Mouse (Mus musculus): Measurements from ENCODE around the gene Agbl5.
A peak's percentile ranks its signal among the peaks of the same experiment; 100 is the strongest.

Gene Agbl5

GRCm38 (mm10) chr5:30887858-30888336 is 597 bp upstream of the Agbl5 start:
- DNase-seq (ENCODE audit: low read depth, low spot score): peak; percentile 94

- DNase-seq (ENCODE audit: low read depth, low spot score): peak; percentile 89
Observed at GRCm38 (mm10) chr5:30889088-30889754, 727 bp downstream of the Agbl5 start.

- no peak for DNase-seq (ENCODE audit: low read depth, low spot score)
Observed at GRCm38 (mm10) chr5:30890375-30890774, 1.9 kb downstream of the Agbl5 start.

DNA sequence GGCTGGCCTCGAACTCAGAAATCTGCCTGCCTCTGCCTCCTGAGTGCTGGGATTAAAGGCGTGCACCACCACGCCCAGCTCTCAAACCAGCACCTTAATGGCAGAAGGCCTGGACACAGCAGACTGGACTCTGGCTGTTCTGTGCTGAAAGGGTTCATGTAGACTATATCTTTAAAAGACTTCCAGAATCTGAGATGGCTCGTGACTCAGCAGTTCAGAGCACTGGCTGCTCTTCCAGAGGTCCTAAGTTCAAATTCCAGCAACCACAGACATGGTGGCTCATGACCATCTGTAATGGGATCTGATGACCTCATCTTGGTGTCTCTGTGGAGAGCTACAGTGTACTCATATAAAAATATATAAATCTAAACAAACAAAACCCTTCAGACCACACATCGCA is 13.4 kb downstream of the Agbl5 start:
- DNase-seq (ENCODE audit: low read depth, low spot score): no peak

GRCm38 (mm10) chr5:30907413-30908059 is 19.0 kb downstream of the Agbl5 start, which contains the start of gene Ost4:
Gene Ost4 (minus strand): TSS chr5:30907788.
- DNase-seq (ENCODE audit: low read depth, low spot score): peak; percentile 99

DNA sequence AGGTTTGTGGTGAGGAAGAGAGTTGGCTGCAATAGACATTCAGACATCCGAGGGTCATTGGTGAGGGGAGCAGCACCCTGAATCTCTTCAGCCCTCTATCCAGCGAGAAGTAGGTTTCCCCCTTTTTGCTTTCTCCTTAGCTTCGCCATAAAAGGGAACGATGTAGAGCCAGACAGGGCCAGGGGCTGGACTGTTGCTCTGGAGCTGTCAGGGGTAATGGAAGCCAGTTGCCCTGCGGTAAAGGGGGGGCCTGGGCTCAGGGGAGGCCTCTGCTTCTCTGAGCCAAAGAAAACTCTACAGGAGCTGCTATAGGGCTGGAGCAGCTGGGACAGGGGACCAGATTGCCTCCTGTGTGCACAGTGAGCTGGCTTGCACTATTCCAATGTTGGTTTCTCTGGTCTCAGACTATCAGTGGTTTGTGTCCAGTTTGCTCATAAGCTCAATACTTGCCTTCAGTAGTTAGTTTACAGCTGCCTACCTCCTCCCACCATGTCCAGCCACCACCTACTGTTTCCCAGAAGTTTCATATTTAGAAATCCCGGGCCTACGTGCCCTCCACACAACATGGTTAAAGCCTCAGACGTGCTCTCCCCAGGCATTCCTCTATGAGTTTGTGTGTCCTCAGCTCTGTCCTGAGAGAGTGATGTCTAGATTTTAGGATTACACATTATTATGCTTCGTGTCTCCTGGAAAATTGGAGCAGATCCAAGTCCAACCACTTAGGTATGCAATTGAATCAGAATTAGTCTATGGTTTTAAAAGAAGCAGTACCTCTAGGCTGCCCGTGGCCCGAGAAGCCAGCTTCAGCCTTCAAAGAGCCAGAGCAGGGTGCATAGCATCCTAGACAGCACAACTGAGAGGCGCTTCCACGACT is 20.2 kb downstream of the Agbl5 start:
- DNase-seq (ENCODE audit: low read depth, low spot score): no peak

DNA sequence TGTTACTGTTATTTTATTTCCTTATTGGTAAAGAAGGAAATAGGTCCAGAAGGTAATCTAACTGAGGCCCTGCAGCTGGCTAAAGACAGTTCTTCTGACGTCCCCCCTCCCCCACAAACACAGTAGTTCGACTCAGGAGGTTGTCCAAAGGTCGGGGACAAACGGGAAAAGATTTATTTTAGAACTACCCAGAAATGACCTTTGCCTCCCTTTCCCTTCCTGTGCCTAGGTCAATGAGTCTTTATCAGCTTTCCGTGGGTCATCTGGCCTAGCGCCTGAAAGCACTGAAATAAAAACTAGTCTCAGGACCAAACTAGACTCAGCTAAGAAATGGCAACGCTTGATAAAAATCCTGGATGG is 20.8 kb downstream of the Agbl5 start:
- no peak for DNase-seq (ENCODE audit: low read depth, low spot score)

DNA sequence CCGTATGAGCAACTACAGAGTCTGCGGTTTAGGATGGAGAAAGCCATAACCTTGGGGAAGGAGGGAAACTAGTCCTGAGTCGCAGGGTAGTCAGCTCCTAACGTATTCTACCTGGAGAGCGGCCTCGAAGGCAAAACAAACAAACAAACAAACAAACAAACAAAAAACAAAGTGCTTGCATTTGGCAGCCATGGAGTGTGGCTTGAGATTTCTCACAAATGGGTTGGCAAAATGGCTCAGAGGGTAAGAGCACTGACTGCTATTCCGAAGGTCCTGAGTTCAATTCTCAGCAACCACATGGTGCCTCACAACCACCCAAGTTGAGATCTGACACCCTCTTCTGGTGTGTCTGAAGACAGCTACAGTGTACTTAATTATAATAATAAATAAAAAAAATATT is 21.4 kb downstream of the Agbl5 start:
- no peak for DNase-seq (ENCODE audit: low read depth, low spot score)

DNA sequence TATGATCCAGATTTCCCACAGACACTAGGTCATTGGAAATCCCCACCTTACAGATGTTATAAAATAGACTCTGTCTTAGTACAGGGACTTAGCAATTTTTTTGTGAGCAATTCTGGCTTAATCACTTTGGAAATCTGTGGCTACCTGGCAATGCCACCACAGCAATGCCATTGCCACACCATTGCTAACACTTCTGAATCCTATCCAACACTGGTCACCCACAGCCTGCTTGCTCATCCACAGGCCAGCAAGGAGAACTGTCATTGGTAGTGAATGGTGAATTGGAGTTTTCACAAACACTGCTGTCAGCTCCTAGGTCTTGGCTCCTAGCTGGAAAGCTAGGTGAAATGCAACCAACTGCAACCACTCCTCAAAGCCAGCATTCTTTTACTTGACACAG is 22.0 kb downstream of the Agbl5 start:
- DNase-seq (ENCODE audit: low read depth, low spot score): no peak

GRCm38 (mm10) chr5:30912156-30912555 is 23.7 kb downstream of the Agbl5 start:
- DNase-seq (ENCODE audit: low read depth, low spot score): no peak

- DNase-seq (ENCODE audit: low read depth, low spot score): no peak
Observed at GRCm38 (mm10) chr5:30913060-30913841, 24.8 kb downstream of the Agbl5 start, which contains the start of gene Emilin1. Gene Emilin1 (plus strand): TSS chr5:30913402.

DNA sequence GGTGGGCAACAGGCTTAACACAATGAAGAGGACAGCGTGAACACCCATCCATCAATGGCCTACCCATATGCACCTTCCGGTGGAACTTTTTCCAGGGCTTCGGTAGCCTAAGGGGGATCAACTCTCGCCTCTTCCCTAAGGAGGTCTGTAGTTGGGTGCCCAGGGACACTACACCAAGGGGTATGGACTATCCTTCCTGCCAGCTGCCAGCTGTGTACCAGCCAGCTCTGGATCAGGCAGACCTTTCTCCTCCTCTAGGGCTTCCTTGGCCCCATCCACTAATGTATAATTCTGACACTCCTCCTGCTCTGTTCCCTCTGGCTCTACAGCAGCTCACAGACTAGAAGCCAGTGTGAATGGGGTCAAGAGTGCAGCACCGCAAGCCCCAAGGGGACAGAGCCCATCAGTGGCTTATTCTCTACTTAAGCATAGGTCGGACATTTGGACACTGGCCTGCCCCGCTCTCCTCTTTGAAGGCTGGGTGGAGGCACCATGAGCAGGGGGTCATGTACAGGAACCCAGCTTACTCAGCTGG is 25.7 kb downstream of the Agbl5 start:
- DNase-seq (ENCODE audit: low read depth, low spot score): no peak

GRCm38 (mm10) chr5:30914849-30915248 is 26.4 kb downstream of the Agbl5 start:
- no peak for DNase-seq (ENCODE audit: low read depth, low spot score)

GRCm38 (mm10) chr5:30915456-30915855 is 27.0 kb downstream of the Agbl5 start:
- DNase-seq (ENCODE audit: low read depth, low spot score): no peak

DNA sequence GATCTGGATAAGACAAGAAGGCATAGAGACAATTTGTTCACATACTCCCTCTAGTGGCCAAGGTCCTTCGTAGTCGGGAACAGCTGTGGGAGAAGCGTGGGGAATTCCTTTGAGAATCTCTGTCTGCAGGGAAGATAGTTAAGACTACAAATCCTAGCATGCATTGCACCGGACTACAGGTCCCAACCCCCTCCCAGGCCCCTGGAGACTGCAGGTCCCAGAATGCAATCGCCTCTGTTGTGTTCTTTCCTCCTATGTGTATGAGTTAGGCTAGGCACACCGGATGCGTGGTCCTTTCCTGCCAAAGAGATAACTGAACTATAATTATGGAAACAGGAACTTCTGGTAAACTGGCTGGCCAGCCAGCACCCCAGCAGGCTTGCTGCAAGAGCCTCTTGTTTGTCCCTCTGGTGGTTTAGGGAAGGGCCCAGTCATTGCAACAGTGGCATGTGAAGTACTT is 27.5 kb downstream of the Agbl5 start:
- peak; percentile 97 for DNase-seq (ENCODE audit: low read depth, low spot score)

GRCm38 (mm10) chr5:30916841-30917240 is 28.3 kb downstream of the Agbl5 start:
- DNase-seq (ENCODE audit: low read depth, low spot score): no peak

- DNase-seq (ENCODE audit: low read depth, low spot score): no peak
Observed at GRCm38 (mm10) chr5:30917348-30917747, 28.9 kb downstream of the Agbl5 start.

DNA sequence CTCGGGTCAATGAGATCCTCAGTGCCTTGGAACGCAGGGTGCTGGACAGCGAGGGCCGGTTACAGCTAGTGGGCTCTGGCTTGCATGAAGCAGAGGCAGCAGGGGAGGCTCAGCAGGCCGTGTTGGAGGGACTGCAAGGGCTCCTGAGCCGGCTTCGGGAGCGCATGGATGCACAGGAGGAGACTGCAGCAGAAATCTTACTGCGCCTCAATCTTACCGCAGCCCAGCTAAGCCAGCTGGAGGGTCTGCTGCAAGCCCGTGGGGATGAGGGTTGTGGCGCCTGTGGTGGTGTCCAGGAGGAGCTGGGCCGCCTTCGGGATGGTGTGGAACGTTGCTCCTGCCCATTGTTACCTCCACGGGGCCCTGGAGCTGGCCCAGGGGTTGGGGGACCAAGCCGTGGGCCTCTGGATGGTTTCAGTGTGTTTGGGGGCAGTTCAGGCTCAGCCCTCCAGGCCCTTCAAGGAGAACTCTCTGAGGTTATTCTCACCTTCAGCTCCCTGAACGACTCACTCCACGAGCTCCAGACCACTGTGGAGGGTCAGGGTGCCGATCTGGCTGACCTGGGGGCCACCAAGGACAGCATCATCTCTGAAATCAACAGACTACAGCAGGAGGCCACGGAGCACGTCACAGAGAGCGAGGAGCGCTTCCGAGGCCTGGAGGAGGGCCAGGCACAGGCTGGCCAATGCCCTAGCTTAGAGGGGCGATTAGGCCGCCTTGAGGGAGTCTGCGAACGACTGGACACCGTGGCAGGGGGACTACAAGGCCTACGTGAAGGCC is 29.6 kb downstream of the Agbl5 start:
- DNase-seq (ENCODE audit: low read depth, low spot score): no peak

GRCm38 (mm10) chr5:30918691-30919090 is 30.2 kb downstream of the Agbl5 start:
- DNase-seq (ENCODE audit: low read depth, low spot score): no peak
